Mouse (Mus musculus): ENCODE data around the gene Wdr62.

The Wdr62 gene

GRCm38 (mm10) chr7:30279951-30280669, at the start of gene Wdr62, which contains the start of gene Thap8:
TSS of gene Wdr62 (minus strand) at chr7:30280419.
TSS of gene Thap8 (plus strand) at chr7:30280094.
- in situ Hi-C loops (cut with MboI, MseI), result loop anchor here in 1 of 2 experiments (5.0 kb wide), 1 partner anchor 43 kb away; the partner anchor contains the start of gene Ovol3

DNA sequence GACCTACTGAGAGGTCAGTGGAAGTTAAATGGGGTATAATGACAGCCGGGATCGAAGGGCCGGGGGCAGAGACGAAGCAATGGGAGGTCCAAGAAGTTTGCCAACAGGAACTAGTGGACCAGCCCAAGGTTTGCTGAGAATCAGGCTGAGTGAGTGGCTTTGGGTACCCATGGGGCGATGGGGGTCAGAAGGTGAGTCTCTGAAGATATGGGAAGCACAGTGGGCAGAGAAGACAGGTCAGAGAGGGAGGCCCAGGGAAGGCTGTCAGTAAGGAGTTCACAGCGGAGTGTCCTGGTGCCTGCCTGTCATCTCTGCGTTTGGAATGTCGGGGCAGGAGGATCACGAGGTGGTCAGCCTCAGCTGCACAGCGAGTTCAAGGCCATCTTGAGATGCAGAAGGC, 48.2 kb upstream of the Wdr62 start:
- in situ Hi-C loops (cut with MboI, MseI), result no loop called here

- in situ Hi-C loops (cut with MboI, MseI), result no loop called here
Observed at GRCm38 (mm10) chr7:30327140-30327539, 46.9 kb upstream of the Wdr62 start.

GRCm38 (mm10) chr7:30326427-30326826, 46.2 kb upstream of the Wdr62 start:
- in situ Hi-C loops (cut with MboI, MseI), result no loop called here

DNA sequence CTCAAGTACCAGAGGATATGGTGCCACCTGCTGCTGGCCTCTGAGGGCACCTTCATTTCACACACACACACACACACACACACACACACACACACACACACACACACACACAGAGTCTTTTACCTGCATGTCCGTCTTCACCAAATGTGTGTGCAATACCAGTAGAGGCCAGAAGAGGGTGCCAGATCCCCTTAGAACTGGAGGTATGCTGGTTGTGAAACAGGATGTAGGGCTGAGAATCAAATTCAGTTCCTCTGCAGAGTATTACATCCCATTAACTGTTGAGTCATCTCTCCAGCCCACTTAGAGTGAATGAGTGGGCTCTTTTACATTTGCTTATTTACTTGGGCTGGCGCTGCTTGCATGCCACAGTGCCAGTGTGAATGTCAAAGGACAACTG, 45.1 kb upstream of the Wdr62 start:
- in situ Hi-C loops (cut with MboI, MseI), result no loop called here

DNA sequence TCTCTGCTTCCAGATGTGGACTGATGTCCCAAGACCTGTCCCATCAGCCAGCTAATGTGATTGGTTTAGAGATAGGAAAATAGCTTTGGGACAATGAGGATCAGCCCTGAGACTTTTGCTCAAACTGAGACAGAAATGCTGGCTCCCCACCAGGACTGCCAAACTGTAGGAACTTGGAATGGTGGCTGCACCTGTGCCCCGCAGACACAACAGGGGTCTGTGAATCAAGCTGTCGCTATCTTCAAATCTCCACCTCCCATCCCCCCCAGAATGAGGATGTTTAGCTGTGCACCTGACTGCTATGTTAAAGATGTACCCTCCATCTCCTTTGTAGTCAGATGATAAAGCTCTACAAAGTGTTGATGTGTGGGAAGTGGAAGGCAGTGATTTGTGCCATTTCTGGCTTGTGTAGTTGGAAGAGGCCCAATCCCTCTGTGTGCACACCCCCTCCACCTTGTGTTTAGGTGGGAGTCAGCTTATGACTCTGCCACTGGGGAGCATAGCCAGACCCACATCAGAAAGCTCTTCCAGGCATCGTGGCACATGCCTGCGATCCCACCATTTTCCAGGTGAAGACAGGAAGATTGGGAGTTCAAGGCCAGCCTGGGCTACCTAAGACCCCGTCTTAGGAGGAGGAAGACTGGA, 44.2 kb upstream of the Wdr62 start:
- in situ Hi-C loops (cut with MboI, MseI), result no loop called here

GRCm38 (mm10) chr7:30323795-30324194, 43.6 kb upstream of the Wdr62 start, which contains the start of gene Sdhaf1:
TSS of gene Sdhaf1 (minus strand) at chr7:30323895.
- in situ Hi-C loops (cut with MboI, MseI), result no loop called here

- in situ Hi-C loops (cut with MboI, MseI), result no loop called here
Observed at GRCm38 (mm10) chr7:30322865-30323264, 42.6 kb upstream of the Wdr62 start.

DNA sequence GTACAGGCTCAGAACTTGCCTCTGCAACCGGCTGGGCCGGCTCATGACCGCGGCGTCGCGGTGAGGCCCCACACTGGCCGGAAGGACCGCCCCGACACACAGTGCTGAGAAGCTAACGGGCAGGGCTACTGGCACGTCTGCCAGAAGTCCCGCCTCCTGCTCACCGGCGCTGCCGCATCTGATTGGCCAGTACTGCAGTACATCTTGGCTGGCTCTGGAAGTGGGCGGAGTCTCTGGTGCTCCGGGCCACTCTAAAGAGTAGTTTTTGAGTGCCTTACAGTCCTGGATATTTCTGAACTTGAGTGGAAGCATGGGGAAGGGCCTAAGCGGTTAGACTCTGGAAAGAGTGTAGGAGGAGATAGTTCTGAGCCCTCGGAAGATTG, 42.1 kb upstream of the Wdr62 start:
- in situ Hi-C loops (cut with MboI, MseI), result no loop called here

GRCm38 (mm10) chr7:30321539-30322284, 41.5 kb upstream of the Wdr62 start, which contains the start of gene E130208F15Rik:
TSS of gene E130208F15Rik (plus strand) at chr7:30321740.
- in situ Hi-C loops (cut with MboI, MseI), result no loop called here

DNA sequence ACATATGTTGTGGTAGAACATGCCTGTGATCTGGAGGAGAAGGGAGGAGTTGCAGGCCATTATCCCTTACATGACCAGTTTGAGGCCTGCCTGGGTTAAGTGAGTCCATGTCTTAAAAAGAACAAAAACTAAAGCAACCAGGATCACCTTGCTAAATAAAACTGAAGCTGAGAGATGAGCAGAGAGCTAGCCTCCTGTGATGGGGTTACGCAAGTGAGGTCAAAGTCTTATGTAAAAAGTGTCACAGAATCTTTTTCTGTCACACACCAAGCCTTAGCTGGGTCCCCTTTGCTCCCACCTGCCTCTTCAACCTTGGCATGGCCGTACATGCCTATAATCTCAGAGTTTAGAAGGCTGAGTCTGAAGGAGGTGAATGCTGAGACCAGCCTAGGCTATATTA, 40.7 kb upstream of the Wdr62 start:
- in situ Hi-C loops (cut with MboI, MseI), result no loop called here

DNA sequence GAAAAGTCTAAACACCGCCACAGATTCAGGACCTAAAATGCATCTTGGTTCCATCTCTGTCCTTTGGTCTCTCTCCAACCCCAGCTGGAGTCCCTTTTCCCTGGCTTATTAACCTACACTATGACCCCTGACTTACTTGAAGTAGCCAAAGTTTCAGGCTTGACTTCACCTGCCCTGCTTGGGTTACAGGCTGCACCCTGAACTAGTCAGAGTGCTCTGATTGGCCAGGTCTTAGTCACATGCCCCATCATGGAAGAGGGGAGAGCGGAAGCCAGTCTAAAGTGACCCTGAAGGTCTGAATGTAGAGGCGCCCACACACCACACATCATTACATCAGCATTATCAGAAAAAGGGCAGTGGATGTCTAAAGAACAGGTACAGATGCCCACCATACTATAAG, 37.9 kb upstream of the Wdr62 start:
- in situ Hi-C loops (cut with MboI, MseI), result no loop called here

- in situ Hi-C loops (cut with MboI, MseI), result no loop called here
Observed at GRCm38 (mm10) chr7:30315559-30316529, 35.6 kb upstream of the Wdr62 start.

DNA sequence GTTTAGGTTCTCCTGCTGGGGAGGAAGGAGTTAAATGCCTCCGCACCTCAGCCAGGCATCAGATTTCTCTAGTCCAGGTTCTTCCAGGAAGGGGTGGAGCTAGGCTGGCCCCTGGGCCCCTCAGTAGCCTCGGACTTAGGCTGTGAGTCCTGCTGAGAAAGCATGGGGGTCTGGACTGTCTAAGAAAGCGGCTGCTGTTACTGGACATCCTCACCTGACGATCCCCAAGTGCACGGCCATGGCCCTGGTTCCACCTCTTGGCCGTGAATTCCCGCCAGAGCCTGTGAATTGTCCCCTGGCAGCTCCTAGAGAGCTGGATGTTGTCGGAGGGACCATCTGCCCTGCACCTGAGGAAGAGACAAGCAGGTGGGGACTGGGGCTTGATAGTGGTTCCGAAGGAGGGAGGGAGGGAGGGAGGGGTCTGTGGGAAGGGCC, 34.5 kb upstream of the Wdr62 start, which contains the start of gene Syne4:
TSS of gene Syne4 (plus strand) at position 87 of the 435 bp plus-strand sequence.
- in situ Hi-C loops (cut with MboI, MseI), result no loop called here

GRCm38 (mm10) chr7:30313666-30314320, 33.6 kb upstream of the Wdr62 start:
- in situ Hi-C loops (cut with MboI, MseI), result no loop called here

- in situ Hi-C loops (cut with MboI, MseI), result no loop called here
Observed at GRCm38 (mm10) chr7:30310136-30310535, 29.9 kb upstream of the Wdr62 start.

DNA sequence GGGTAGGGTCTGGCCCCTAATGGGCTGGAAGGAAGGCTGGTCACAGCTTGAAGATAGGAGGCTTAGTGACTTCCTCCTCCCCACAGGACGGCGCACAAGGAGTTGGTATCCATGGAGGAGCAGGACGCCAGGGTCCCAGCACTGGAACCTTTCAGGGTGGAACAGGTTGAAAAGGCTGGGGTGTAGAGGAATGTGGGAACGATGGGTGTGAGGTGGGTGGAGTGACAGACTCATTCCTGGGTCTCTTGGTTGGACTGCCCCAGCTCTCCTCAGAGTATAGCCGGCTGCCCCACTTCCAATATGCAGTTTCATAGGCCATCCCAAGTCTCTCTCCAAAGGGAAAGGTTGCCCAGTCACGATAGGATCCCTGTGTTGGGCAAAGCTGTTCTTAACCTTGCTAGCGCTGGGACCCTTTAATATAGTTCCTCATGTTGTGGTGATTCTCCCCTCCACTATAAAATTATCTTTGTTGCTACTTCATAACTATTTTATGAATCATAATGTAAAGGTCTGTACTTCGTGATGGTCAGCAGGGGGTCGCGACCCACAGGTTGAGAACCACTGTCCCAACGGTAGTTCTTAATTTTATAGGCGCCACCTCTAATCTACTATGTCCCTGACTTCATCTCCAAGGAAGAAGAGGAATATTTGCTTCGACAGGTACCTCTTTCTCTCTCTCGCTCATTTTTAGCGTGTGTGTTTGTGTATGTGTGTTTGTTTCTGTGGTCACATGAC, 29.3 kb upstream of the Wdr62 start:
- in situ Hi-C loops (cut with MboI, MseI), result no loop called here

DNA sequence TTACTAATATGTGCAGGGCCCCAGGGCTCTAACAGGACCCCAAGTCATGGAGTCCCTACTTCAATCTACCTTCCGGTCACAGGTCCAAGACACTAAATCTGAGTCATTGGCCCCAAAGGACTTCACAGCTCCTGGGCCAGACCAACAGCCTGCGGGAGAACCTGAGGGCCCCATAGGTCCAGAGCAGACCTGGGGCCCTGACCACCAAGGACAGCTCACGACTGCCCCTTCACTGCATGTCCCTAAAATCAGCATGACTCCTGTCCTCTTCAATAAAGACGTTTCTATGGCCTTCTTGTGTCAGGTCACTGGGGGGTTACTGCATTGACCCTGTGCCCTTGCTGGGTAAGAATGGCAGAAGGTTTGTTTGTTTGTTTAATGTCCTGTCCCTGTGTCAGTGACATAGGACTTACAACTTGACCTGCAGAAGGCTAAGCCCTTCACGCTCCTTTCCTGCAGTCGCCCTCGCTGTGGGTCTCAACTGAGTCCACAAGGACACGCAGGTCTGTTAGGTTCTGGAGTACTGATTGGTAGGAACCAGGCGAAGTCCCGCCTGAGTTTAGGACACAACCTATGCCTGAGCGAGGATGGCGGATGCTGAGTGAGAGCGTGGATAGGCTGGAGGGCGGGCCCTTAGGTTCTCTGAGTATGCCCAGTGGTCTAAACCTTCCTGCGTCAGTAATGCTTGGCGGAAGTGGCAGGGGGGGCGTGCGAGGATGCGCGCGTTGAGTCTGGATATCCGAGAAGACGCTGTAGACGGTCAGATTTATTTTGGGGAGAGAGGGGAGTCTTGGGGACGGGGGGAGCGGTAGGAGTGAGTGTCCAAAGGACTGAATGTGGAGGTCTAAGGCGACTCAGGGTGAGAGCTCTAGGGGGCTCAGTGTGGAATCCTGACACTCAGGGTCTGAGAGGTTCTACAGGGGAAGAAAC, 28.1 kb upstream of the Wdr62 start, which contains the start of gene Alkbh6:
TSS of gene Alkbh6 (plus strand) at position 642 of the 930 bp plus-strand sequence.
- in situ Hi-C loops (cut with MboI, MseI), result no loop called here
